Mouse (Mus musculus) midbrain, embryonic 12.5 days (tissue): ENCODE measurements around the gene Srgap1. TPM values are rescaled to one million over a fixed set of nuclear protein-coding genes. Genes with fewer than 3 reads are reported as not detected.
A peak's percentile ranks its signal among the peaks of the same experiment; 100 is the strongest.

Experiments
- ATAC-seq: fragments of 200-750 bp; cut with Nextera tagmentation; 2 replicates; pipeline ENCODE4 v1.8.0; 2017; ENCODE audit warnings: low read depth, moderate TSS enrichment, moderate library complexity; ENCODE audit not compliant: low FRiP score
- H3K27ac ChIP-seq: fragments of 300-500 bp; sonication (generic); replicated peaks from 2 replicates; pipeline ENCODE4 v1.5.1; 2016; ENCODE audit warnings: mild to moderate bottlenecking
- H3K27me3 ChIP-seq: fragments of 300-500 bp; sonication (generic); 2 replicates; pipeline ENCODE4 v1.6.1; 2016; ENCODE audit warnings: mild to moderate bottlenecking
- H3K36me3 ChIP-seq: fragments of 300-500 bp; sonication (generic); 2 replicates; pipeline ENCODE4 v1.6.1; 2016
- H3K4me1 ChIP-seq: fragments of 300-500 bp; sonication (generic); 2 replicates; pipeline ENCODE4 v1.6.1; 2016
- H3K4me2 ChIP-seq: fragments of 300-500 bp; sonication (generic); replicated peaks from 2 replicates; pipeline ENCODE4 v1.6.1; 2016; ENCODE audit warnings: mild to moderate bottlenecking, moderate library complexity
- H3K4me3 ChIP-seq: fragments of 300-500 bp; sonication (generic); 2 replicates; pipeline ENCODE4 v1.5.1; 2016; ENCODE audit warnings: mild to moderate bottlenecking
- H3K9ac ChIP-seq: fragments of 300-500 bp; sonication (generic); replicated peaks from 2 replicates; pipeline ENCODE4 v1.6.1; 2016; ENCODE audit warnings: mild to moderate bottlenecking, moderate library complexity
- H3K9me3 ChIP-seq: fragments of 300-500 bp; sonication (generic); 2 replicates; pipeline ENCODE4 v1.6.1; 2016; ENCODE audit warnings: mild to moderate bottlenecking
- WGBS: fragments of 180-500 bp; shearing (Covaris S2); methylation state at CpG from one replicate; pipeline ENCODE4 v1.1.7; 2016; 5-methylcytosine and 5-hydroxymethylcytosine counted together
- polyA plus RNA-seq: library from polyadenylated mRNA; unstranded; fragments of >200 nt; fragmentation: Nextera tagmentation; extraction: Ambion mirVana; gene quantifications from 2 replicates; pipeline ENCODE4 v1.2.1, GENCODE M21; 2016

Gene Srgap1
- 30.1 and 32.3 TPM in 2 replicates for polyA plus RNA-seq

DNA sequence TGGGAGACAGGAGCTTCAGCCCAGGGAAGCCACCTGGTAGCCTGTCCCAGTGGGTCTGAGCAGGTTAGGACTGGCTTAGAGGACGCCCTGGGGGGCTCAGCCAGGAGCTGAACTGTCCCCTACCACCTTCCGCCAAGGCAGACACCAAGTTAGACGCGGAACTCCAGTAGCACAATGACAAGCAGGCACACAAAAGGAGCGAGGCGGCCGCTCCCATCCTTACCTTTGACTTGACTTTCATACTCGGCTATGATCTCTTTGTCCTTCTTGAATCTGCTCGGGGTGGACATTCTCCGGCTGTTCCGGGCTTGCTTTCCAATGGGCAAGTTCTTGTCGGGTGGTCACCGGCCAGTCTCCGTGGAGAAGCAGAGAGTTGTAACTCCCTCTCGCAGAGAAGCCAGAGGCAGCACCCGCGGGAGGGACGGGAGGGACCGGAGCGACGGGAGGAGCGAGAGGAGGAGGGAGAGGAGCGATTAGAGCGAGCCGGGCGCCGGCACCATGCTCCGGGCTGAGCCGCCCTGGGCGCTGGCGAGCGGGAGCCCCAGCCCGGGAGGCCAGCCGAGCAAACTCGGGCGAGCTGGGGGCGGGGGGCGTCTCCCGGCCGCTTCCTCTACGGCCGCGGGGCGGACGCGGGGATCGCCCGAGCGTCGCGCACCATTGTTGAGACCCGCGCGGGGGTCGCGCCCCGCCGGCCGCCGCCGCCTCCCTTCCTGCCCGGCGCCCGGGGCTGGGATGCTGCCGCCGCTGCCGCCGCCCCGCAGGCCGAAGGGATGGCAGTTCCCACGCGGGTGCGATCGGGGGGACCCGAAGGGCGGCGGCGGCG lies at the start of gene Srgap1:
Srgap1 (minus strand) TSS at position 412 of the 823 bp plus-strand sequence.
- peak within 1 kb of the TSS; percentile 79 for H3K4me3 ChIP-seq
- WGBS = under 1% methylated on average over 57 of the region's 79 CpGs
- H3K9me3 ChIP-seq = no peaks in the 10 kb centered on the region
- ATAC-seq = peak; percentile 83
- peak within 1 kb of the TSS; percentile 92 for H3K27ac ChIP-seq
- H3K4me1 ChIP-seq = peaks cover 15% of the 10 kb centered on the region
- H3K4me2 ChIP-seq = peak within 1 kb of the TSS; percentile 65
- H3K36me3 ChIP-seq = 0 out of 2 replicates have a peak, but pooled peaks cover 3% of the 10 kb centered on the region
- H3K9ac ChIP-seq = peak within 1 kb of the TSS; percentile 86
- no peaks in the 10 kb centered on the region for H3K27me3 ChIP-seq

- peak overlapping the region; percentile 80 for H3K4me2 ChIP-seq
- ATAC-seq = peak; percentile 78; the same call in 1 of the 2 replicates
- H3K9me3 ChIP-seq = no peaks in the 10 kb centered on the region
- peak overlapping the region; percentile 89 for H3K27ac ChIP-seq
- H3K4me1 ChIP-seq = peaks cover 8% of the 10 kb centered on the region
- no peaks in the 10 kb centered on the region for H3K27me3 ChIP-seq
- WGBS = under 1% methylated on average over 44 of the region's 48 CpGs
- H3K4me3 ChIP-seq = peak overlapping the region; percentile 80
- no peaks in the 10 kb centered on the region for H3K36me3 ChIP-seq
- H3K9ac ChIP-seq = peak overlapping the region; percentile 88
Measured at GRCm38 (mm10) chr10:122096462-122096979, 49.4 kb upstream of the Srgap1 start.

GRCm38 (mm10) chr10:122090472-122090871 lies 43.4 kb upstream of the Srgap1 start:
- H3K27me3 ChIP-seq = no peaks in the 10 kb centered on the region
- WGBS = 95% methylated on average over 1 of the region's 1 CpGs
- peaks cover 3% of the 10 kb centered on the region; the same call in 1 of the 2 replicates for H3K4me1 ChIP-seq
- peaks cover 13% of the 10 kb centered on the region for H3K9me3 ChIP-seq
- no peak overlapping the region for H3K4me3 ChIP-seq
- H3K27ac ChIP-seq = no peak overlapping the region
- peaks cover 32% of the 10 kb centered on the region for H3K36me3 ChIP-seq
- no peak for ATAC-seq
- H3K9ac ChIP-seq = no peak overlapping the region
- H3K4me2 ChIP-seq = no peak overlapping the region

- WGBS = 92% methylated on average over 1 of the region's 1 CpGs
- Histone ChIP-seq H3K4me1 (no peaks in the 10 kb centered on the region), H3K27me3 (no peaks in the 10 kb centered on the region), H3K36me3 (0 out of 2 replicates have a peak, but pooled peaks cover 9% of the 10 kb centered on the region), H3K9me3 (0 out of 2 replicates have a peak, but pooled peaks cover 3% of the 10 kb centered on the region), H3K27ac (no peak overlapping the region), H3K9ac (no peak overlapping the region), H3K4me3 (no peak overlapping the region), H3K4me2 (no peak overlapping the region)
- ATAC-seq = no peak
Measured at GRCm38 (mm10) chr10:122081352-122081751, 34.2 kb upstream of the Srgap1 start.

- no peak for ATAC-seq
- Histone ChIP-seq H3K27me3 (no peaks in the 10 kb centered on the region), H3K9ac (no peak overlapping the region), H3K36me3 (no peaks in the 10 kb centered on the region), H3K4me3 (no peak overlapping the region), H3K27ac (no peak overlapping the region), H3K9me3 (no peaks in the 10 kb centered on the region), H3K4me1 (no peaks in the 10 kb centered on the region), H3K4me2 (no peak overlapping the region)
Measured at GRCm38 (mm10) chr10:122069153-122069552, 22.0 kb upstream of the Srgap1 start.

- Histone ChIP-seq H3K36me3 (no peaks in the 10 kb centered on the region), H3K9ac (no peak overlapping the region), H3K4me3 (no peak overlapping the region), H3K27me3 (no peaks in the 10 kb centered on the region), H3K4me1 (no peaks in the 10 kb centered on the region), H3K9me3 (no peaks in the 10 kb centered on the region), H3K27ac (no peak overlapping the region), H3K4me2 (no peak overlapping the region)
- no peak for ATAC-seq
- WGBS = 87% methylated on average over 6 of the region's 6 CpGs
Measured at GRCm38 (mm10) chr10:122055826-122056225, 8.7 kb upstream of the Srgap1 start.

- Histone ChIP-seq H3K4me3 (no peak overlapping the region), H3K4me2 (no peak overlapping the region), H3K9ac (no peak overlapping the region), H3K27ac (no peak overlapping the region), H3K36me3 (no peaks in the 10 kb centered on the region), H3K27me3 (no peaks in the 10 kb centered on the region), H3K4me1 (no peaks in the 10 kb centered on the region), H3K9me3 (no peaks in the 10 kb centered on the region)
- 13% methylated on average over 8 of the region's 8 CpGs for WGBS
- ATAC-seq = peak; percentile 72
Measured at GRCm38 (mm10) chr10:122054535-122054934, 7.4 kb upstream of the Srgap1 start.

GRCm38 (mm10) chr10:122051831-122052230 lies 4.7 kb upstream of the Srgap1 start:
- Histone ChIP-seq H3K9ac (no peak overlapping the region), H3K9me3 (no peaks in the 10 kb centered on the region), H3K4me1 (no peaks in the 10 kb centered on the region), H3K4me2 (no peak overlapping the region), H3K27ac (no peak overlapping the region), H3K27me3 (no peaks in the 10 kb centered on the region), H3K4me3 (no peak overlapping the region), H3K36me3 (no peaks in the 10 kb centered on the region)
- WGBS = 38% methylated on average over 6 of the region's 6 CpGs
- no peak for ATAC-seq

- Histone ChIP-seq H3K27me3 (no peaks in the 10 kb centered on the region), H3K4me3 (peak overlapping the region; percentile 79), H3K4me2 (peak overlapping the region; percentile 65), H3K36me3 (no peaks in the 10 kb centered on the region), H3K9me3 (no peaks in the 10 kb centered on the region), H3K4me1 (peaks cover 15% of the 10 kb centered on the region), H3K9ac (peak overlapping the region; percentile 86), H3K27ac (peak overlapping the region; percentile 92)
- peak; percentile 81 for ATAC-seq
- 19% methylated on average over 27 of the region's 44 CpGs for WGBS
Measured at GRCm38 (mm10) chr10:122047727-122048365, 731 bp upstream of the Srgap1 start.

DNA sequence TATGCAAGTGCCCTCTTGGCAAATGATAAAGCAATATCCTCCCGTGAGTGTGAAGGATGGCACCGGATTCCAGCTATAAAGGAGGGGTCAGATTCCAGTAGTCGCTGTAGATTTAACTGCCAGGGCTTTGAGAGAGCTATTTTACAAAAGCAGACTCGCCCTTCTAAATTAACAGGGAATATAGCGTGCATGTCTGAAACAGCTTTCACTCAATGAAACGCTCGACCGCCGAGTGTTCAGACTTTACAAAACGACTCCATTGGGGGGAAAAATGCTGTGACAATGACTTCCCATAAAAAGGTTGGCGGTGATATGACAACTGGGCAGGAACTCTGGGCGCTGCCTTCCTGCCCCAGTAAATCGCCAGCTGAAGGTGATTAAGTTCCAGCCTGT lies 608 bp downstream of the Srgap1 start:
- H3K36me3 ChIP-seq = 0 out of 2 replicates have a peak, but pooled peaks cover 3% of the 10 kb centered on the region
- peak overlapping the region; percentile 92 for H3K27ac ChIP-seq
- WGBS = under 1% methylated on average over 13 of the region's 13 CpGs
- no peaks in the 10 kb centered on the region for H3K27me3 ChIP-seq
- H3K9me3 ChIP-seq = no peaks in the 10 kb centered on the region
- ATAC-seq = no peak
- peak overlapping the region; percentile 86 for H3K9ac ChIP-seq
- H3K4me1 ChIP-seq = peaks cover 15% of the 10 kb centered on the region
- H3K4me3 ChIP-seq = peak overlapping the region; percentile 79
- peak overlapping the region; percentile 65 for H3K4me2 ChIP-seq

- Histone ChIP-seq H3K9ac (peak overlapping the region; percentile 86), H3K9me3 (no peaks in the 10 kb centered on the region), H3K36me3 (0 out of 2 replicates have a peak, but pooled peaks cover 3% of the 10 kb centered on the region), H3K4me1 (peaks cover 15% of the 10 kb centered on the region), H3K27ac (peak overlapping the region; percentile 92), H3K4me3 (peak overlapping the region; percentile 79), H3K4me2 (peak overlapping the region; percentile 65), H3K27me3 (no peaks in the 10 kb centered on the region)
- 8% methylated on average over 9 of the region's 9 CpGs for WGBS
- ATAC-seq = 0 out of 2 replicates have a peak, but pooled peaks have one; percentile 11
Measured at GRCm38 (mm10) chr10:122045946-122046345, 1.2 kb downstream of the Srgap1 start.

DNA sequence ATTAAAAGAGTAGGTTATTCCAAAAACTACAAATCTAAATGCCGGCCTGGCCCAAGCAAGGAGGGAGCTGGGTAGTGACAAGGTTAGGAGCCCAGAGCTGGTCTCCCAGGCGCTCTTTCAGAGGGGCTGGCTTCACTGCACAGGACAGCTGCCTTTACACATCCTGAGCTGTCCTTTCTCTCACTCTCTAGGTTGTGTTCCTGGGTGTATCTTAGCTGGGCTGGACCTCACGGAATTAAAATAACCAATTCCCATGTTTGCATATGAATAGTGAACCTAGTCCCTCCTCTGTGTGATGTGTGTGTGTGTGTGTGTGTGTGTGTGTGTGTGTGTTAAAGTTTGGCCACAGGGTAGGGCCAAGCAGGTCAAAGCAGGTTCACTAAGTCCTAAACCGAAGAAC lies 2.2 kb downstream of the Srgap1 start:
- Histone ChIP-seq H3K4me3 (peak overlapping the region; percentile 79), H3K4me2 (peak overlapping the region; percentile 65), H3K9ac (peak overlapping the region; percentile 37; the same call in 1 of the 2 replicates), H3K9me3 (no peaks in the 10 kb centered on the region), H3K36me3 (0 out of 2 replicates have a peak, but pooled peaks cover 3% of the 10 kb centered on the region), H3K27ac (peak overlapping the region; percentile 54; the same call in 1 of the 2 replicates), H3K4me1 (peaks cover 15% of the 10 kb centered on the region), H3K27me3 (no peaks in the 10 kb centered on the region)
- no peak for ATAC-seq
- 52% methylated on average over 4 of the region's 4 CpGs for WGBS
